Mouse (Mus musculus): Measurements from ENCODE around the gene Calr. TPM values are rescaled to one million over a fixed set of nuclear protein-coding genes. Genes with fewer than 3 reads are reported as not detected.
A peak's percentile ranks its signal among the peaks of the same experiment; 100 is the strongest.

Calr gene
- total and polyA plus RNA-seq, 2 experiments: 308 to 411 TPM

GRCm38 (mm10) chr8:84799136-84799931 lies 47.4 kb downstream of the Calr start:
- 2% methylated on average over 103 of the region's 108 CpGs for whole genome bisulfite sequencing
- Histone ChIP-seq H3K4me3 (ENCODE audit: insufficient read depth, low read depth, low read length) (peak overlapping the region; percentile 83), H3K27ac (replicated peaks; ENCODE audit: insufficient read depth, low read depth, low read length) (peak overlapping the region; percentile 82), H3K36me3 (ENCODE audit: control insufficient read depth, insufficient read depth, low read length) (peaks cover 2% of the 10 kb centered on the region; the same call in 1 of the 2 replicates), H3K79me2 (ENCODE audit: control insufficient read depth, insufficient read depth, low read length) (peaks cover 47% of the 10 kb centered on the region), H3K9ac (ENCODE audit: low read depth, low read length) (peak overlapping the region; percentile 100), H3K4me1 (ENCODE audit: control insufficient read depth, insufficient read depth, low read length) (peaks cover 34% of the 10 kb centered on the region), H3K27me3 (ENCODE audit: control insufficient read depth, insufficient read depth, low read length) (no peaks in the 10 kb centered on the region)
- DNase-seq (ENCODE audit: extremely low read depth, low read depth, low spot score): peak; percentile 68
- TF ChIP-seq POLR2A (IDR thresholded peaks at IDR 0.05; ENCODE audit: extremely low read depth, insufficient read depth, low read length) (no peak), CTCF (IDR thresholded peaks at IDR 0.05; ENCODE audit: low read depth, low read length) (0 out of 2 replicates have a peak, but pooled peaks have one; percentile 10)

GRCm38 (mm10) chr8:84798446-84799135 lies 48.1 kb downstream of the Calr start:
- H3K27ac ChIP-seq (replicated peaks; ENCODE audit: insufficient read depth, low read depth, low read length): peak overlapping the region; percentile 82
- 69% methylated on average over 10 of the region's 10 CpGs for WGBS

GRCm38 (mm10) chr8:84797971-84798370 lies 48.8 kb downstream of the Calr start:
- Histone ChIP-seq H3K4me1 (ENCODE audit: control insufficient read depth, insufficient read depth, low read length) (peaks cover 44% of the 10 kb centered on the region), H3K4me3 (ENCODE audit: insufficient read depth, low read depth, low read length) (no peak overlapping the region), H3K36me3 (ENCODE audit: control insufficient read depth, insufficient read depth, low read length) (peaks cover 2% of the 10 kb centered on the region; the same call in 1 of the 2 replicates), H3K27me3 (ENCODE audit: control insufficient read depth, insufficient read depth, low read length) (no peaks in the 10 kb centered on the region), H3K79me2 (ENCODE audit: control insufficient read depth, insufficient read depth, low read length) (peaks cover 58% of the 10 kb centered on the region), H3K9ac (ENCODE audit: low read depth, low read length) (0 out of 2 replicates have a peak overlapping the region, but pooled peaks have one; percentile 6), H3K27ac (replicated peaks; ENCODE audit: insufficient read depth, low read depth, low read length) (no peak overlapping the region)
- TF ChIP-seq CTCF (IDR thresholded peaks at IDR 0.05; ENCODE audit: low read depth, low read length) (no peak), POLR2A (IDR thresholded peaks at IDR 0.05; ENCODE audit: extremely low read depth, insufficient read depth, low read length) (no peak)
- DNase-seq (ENCODE audit: extremely low read depth, low read depth, low spot score): no peak
- WGBS: 83% methylated on average over 6 of the region's 6 CpGs

More at GRCm38 (mm10) chr8:84798446-84799135, 48.1 kb downstream of the Calr start:
- Histone ChIP-seq H3K79me2 (ENCODE audit: control insufficient read depth, insufficient read depth, low read length) (peaks cover 52% of the 10 kb centered on the region), H3K4me3 (ENCODE audit: insufficient read depth, low read depth, low read length) (peak overlapping the region; percentile 83), H3K9ac (ENCODE audit: low read depth, low read length) (peak overlapping the region; percentile 100), H3K4me1 (ENCODE audit: control insufficient read depth, insufficient read depth, low read length) (peaks cover 38% of the 10 kb centered on the region), H3K36me3 (ENCODE audit: control insufficient read depth, insufficient read depth, low read length) (peaks cover 2% of the 10 kb centered on the region; the same call in 1 of the 2 replicates), H3K27me3 (ENCODE audit: control insufficient read depth, insufficient read depth, low read length) (no peaks in the 10 kb centered on the region)
- no peak for TF ChIP-seq POLR2A (IDR thresholded peaks at IDR 0.05; ENCODE audit: extremely low read depth, insufficient read depth, low read length)
- TF ChIP-seq CTCF (IDR thresholded peaks at IDR 0.05; ENCODE audit: low read depth, low read length): no peak
- no peak for DNase-seq (ENCODE audit: extremely low read depth, low read depth, low spot score)

- Histone ChIP-seq H3K4me1 (ENCODE audit: control insufficient read depth, insufficient read depth, low read length) (peaks cover 50% of the 10 kb centered on the region), H3K27ac (replicated peaks; ENCODE audit: insufficient read depth, low read depth, low read length) (no peak overlapping the region), H3K79me2 (ENCODE audit: control insufficient read depth, insufficient read depth, low read length) (peaks cover 64% of the 10 kb centered on the region), H3K36me3 (ENCODE audit: control insufficient read depth, insufficient read depth, low read length) (peaks cover 2% of the 10 kb centered on the region; the same call in 1 of the 2 replicates), H3K27me3 (ENCODE audit: control insufficient read depth, insufficient read depth, low read length) (no peaks in the 10 kb centered on the region), H3K4me3 (ENCODE audit: insufficient read depth, low read depth, low read length) (no peak overlapping the region), H3K9ac (ENCODE audit: low read depth, low read length) (no peak overlapping the region)
- no peak for DNase-seq (ENCODE audit: extremely low read depth, low read depth, low spot score)
- no peak for TF ChIP-seq POLR2A (IDR thresholded peaks at IDR 0.05; ENCODE audit: extremely low read depth, insufficient read depth, low read length)
- TF ChIP-seq CTCF (IDR thresholded peaks at IDR 0.05; ENCODE audit: low read depth, low read length): no peak
- WGBS: 85% methylated on average over 15 of the region's 15 CpGs
Observed at GRCm38 (mm10) chr8:84797256-84797797, 49.4 kb downstream of the Calr start.

- peak overlapping the region; percentile 82 for H3K27ac ChIP-seq (replicated peaks; ENCODE audit: insufficient read depth, low read depth, low read length)
- H3K4me1 ChIP-seq (ENCODE audit: control insufficient read depth, insufficient read depth, low read length): peaks cover 71% of the 10 kb centered on the region
- DNase-seq (ENCODE audit: extremely low read depth, low read depth, low spot score): peak; percentile 89
- H3K36me3 ChIP-seq (ENCODE audit: control insufficient read depth, insufficient read depth, low read length): peaks cover 2% of the 10 kb centered on the region; the same call in 1 of the 2 replicates
- TF ChIP-seq CTCF (IDR thresholded peaks at IDR 0.05; ENCODE audit: low read depth, low read length) (no peak), POLR2A (IDR thresholded peaks at IDR 0.05; ENCODE audit: extremely low read depth, insufficient read depth, low read length) (no peak)
- no peaks in the 10 kb centered on the region for H3K27me3 ChIP-seq (ENCODE audit: control insufficient read depth, insufficient read depth, low read length)
- H3K9ac ChIP-seq (ENCODE audit: low read depth, low read length): peak overlapping the region; percentile 20; the same call in 1 of the 2 replicates
- no peak overlapping the region for H3K4me3 ChIP-seq (ENCODE audit: insufficient read depth, low read depth, low read length)
- H3K79me2 ChIP-seq (ENCODE audit: control insufficient read depth, insufficient read depth, low read length): peaks cover 81% of the 10 kb centered on the region
- WGBS: 19% methylated on average over 7 of the region's 7 CpGs
Observed at GRCm38 (mm10) chr8:84794486-84794885, 52.2 kb downstream of the Calr start.
